8 mouse cellular contexts compared by ENCODE assay signal in genomic region chr2:91480805-91481514, GRCm38 (mm10). TPM values are rescaled to one million over a fixed set of nuclear protein-coding genes. Genes with fewer than 3 reads are reported as not detected.
DNase-seq lines count a peak whose midpoint lies in the region; ATAC-seq and TF ChIP-seq lines count a peak whose summit lies in the region.

No protein-coding gene starts in this region.

- peak; percentile 80 for TF ChIP-seq CTCF in gastrocnemius, adult 2 months (IDR thresholded peaks at IDR 0.05)

- no peak for DNase-seq in gastrocnemius, adult 2 months
- DNase-seq in gastrocnemius, adult 8-10 months (ENCODE audit: low spot score in 2 of 2), result no peak
- peak; percentile 63 for DNase-seq in Muller cell, postnatal 12 days (ENCODE audit: inconsistent ontology term)
- peak; percentile 84 for DNase-seq in embryo, embryonic 10 days (ENCODE audit: low spot score)
- peak; percentile 80 to 84 for DNase-seq in heart, postnatal 10 days
- DNase-seq in kidney, postnatal 4 days, result peak; percentile 36 to 58
- DNase-seq in telencephalon, adult 2 months (ENCODE audit: low read depth, low spot score), result peak; percentile 72

- H3K4me3 ChIP-seq in gastrocnemius, adult 2 months, result no peak overlapping the region

- peak; percentile 59; the same call in 1 of the 2 replicates for ATAC-seq in megakaryocyte-erythroid progenitor cell, adult 5-6 weeks (replicated peaks; ENCODE audit: low FRiP score, low TSS enrichment, poor library complexity, severe bottlenecking)

- intact Hi-C loops in gastrocnemius, adult 2 months (cut with DNase I), result loop anchor here (1.0 to 2.0 kb wide), 2 partner anchors 24 to 195 kb away; partner anchors contain the start of gene Lrp4
- intact Hi-C loops in heart, postnatal 10 days (cut with DNase I), result loop anchor here (1.0 to 2.0 kb wide), 2 partner anchors 22 to 195 kb away; no protein-coding TSS in a partner anchor

- H3K27ac ChIP-seq in gastrocnemius, adult 2 months, result no peak overlapping the region

RNA-seq across cellular contexts. Expression of gene Lrp4, which starts 23.6 kb away (rescaled TPM):
- 10 to 100 TPM in 1 of 2 experiments, 1 to 10 TPM in 1; 7.8 to 10.2 TPM for total RNA-seq in gastrocnemius, adult 2 months (2021)
- 1 to 10 TPM; 6.9 to 9.4 (median 9.2) TPM for total RNA-seq in gastrocnemius, adult 8-10 months (2022)
- total RNA-seq in heart, postnatal 10 days (2021), result 10 to 100 TPM; 11.4 to 13.3 TPM
- total RNA-seq in megakaryocyte-erythroid progenitor cell, adult 5-6 weeks (2014; fragmentation: Nextera tagmentation), result not detected in 2 replicates
- total RNA-seq in megakaryocyte-erythroid progenitor cell, adult 5-6 weeks (2017), result 0.23 TPM in 1 of 2 replicates, not detected in the other

RNA-seq across cellular contexts. Expression of gene 1110051M20Rik, which starts 36.5 kb away (rescaled TPM):
- total RNA-seq in gastrocnemius, adult 2 months (2021), result 10 to 100 TPM; 13.4 to 20.0 TPM
- 10 to 100 TPM; 15.2 to 21.6 (median 18.8) TPM for total RNA-seq in gastrocnemius, adult 8-10 months (2022)
- 10 to 100 TPM in 1 of 2 experiments, 1 to 10 TPM in 1; 9.5 to 12.9 TPM for total RNA-seq in heart, postnatal 10 days (2021)
- 11.1 and 12.1 TPM in 2 replicates for total RNA-seq in megakaryocyte-erythroid progenitor cell, adult 5-6 weeks (2014; fragmentation: Nextera tagmentation)
- total RNA-seq in megakaryocyte-erythroid progenitor cell, adult 5-6 weeks (2017), result 3.1 and 9.3 TPM in 2 replicates

RNA-seq across cellular contexts. Expression of gene Ckap5, which starts 45.6 kb away (rescaled TPM):
- 10 to 100 TPM; 30.0 to 33.1 TPM for total RNA-seq in gastrocnemius, adult 2 months (2021)
- total RNA-seq in gastrocnemius, adult 8-10 months (2022), result 10 to 100 TPM; 27.3 to 38.2 (median 34.4) TPM
- 10 to 100 TPM; 56.7 to 69.6 TPM for total RNA-seq in heart, postnatal 10 days (2021)
- total RNA-seq in megakaryocyte-erythroid progenitor cell, adult 5-6 weeks (2014; fragmentation: Nextera tagmentation), result 84.4 and 87.2 TPM in 2 replicates
- 78.2 and 82.4 TPM in 2 replicates for total RNA-seq in megakaryocyte-erythroid progenitor cell, adult 5-6 weeks (2017)

Comparison
In these comparisons a context has a peak if more than half of its experiments do, and no peak if none do; other contexts are left out.
1. DNase-seq: peak in Muller cell, postnatal 12 days (single experiment), embryo, embryonic 10 days (single experiment), heart, postnatal 10 days (2 of 2), kidney, postnatal 4 days (2 of 2) and telencephalon, adult 2 months (single experiment); none in gastrocnemius, adult 2 months (single experiment) and gastrocnemius, adult 8-10 months (0 of 2).
2. RNA of gene Lrp4, which starts 23.6 kb away (total RNA-seq): 11.4 to 13.3 TPM in heart, postnatal 10 days, 7.8 to 10.2 TPM in gastrocnemius, adult 2 months and 6.9 to 9.4 TPM in gastrocnemius, adult 8-10 months; 0.23 TPM in megakaryocyte-erythroid progenitor cell, adult 5-6 weeks; every median in the first group is over 4 times any median in the second.